Mouse (Mus musculus) liver, embryonic 13.5 days (tissue): ENCODE data around the gene Zfp207. TPM values are rescaled to one million over a fixed set of nuclear protein-coding genes. Genes with fewer than 3 reads are reported as not detected.

Experiments
- ATAC-seq: fragments of 200-750 bp; cut with Nextera tagmentation; 2 replicates; pipeline ENCODE4 v1.8.0; 2017; ENCODE audit warnings: low read depth, mild to moderate bottlenecking, moderate number of reproducible peaks, moderate library complexity
- DNase-seq: peaks from one replicate; pipeline ENCODE4 v3.0.0; 2022
- H3K27ac ChIP-seq: fragments of 300-500 bp; sonication (generic); 2 replicates; pipeline ENCODE4 v1.5.1; 2015; ENCODE audit warnings: moderate library complexity, mild to moderate bottlenecking, inconsistent platforms
- H3K27me3 ChIP-seq: fragments of 300-500 bp; sonication (generic); 2 replicates; pipeline ENCODE4 v1.6.1; 2015; ENCODE audit warnings: mild to moderate bottlenecking, inconsistent platforms
- H3K36me3 ChIP-seq: fragments of 300-500 bp; sonication (generic); 2 replicates; pipeline ENCODE4 v1.6.1; 2015; ENCODE audit warnings: mild to moderate bottlenecking, inconsistent platforms
- H3K4me1 ChIP-seq: fragments of 300-500 bp; sonication (generic); replicated peaks from 2 replicates; pipeline ENCODE4 v1.6.1; 2015; ENCODE audit warnings: inconsistent platforms
- H3K4me2 ChIP-seq: fragments of 300-500 bp; sonication (generic); 2 replicates; pipeline ENCODE4 v1.6.1; 2015; ENCODE audit warnings: inconsistent platforms, mild to moderate bottlenecking, moderate library complexity
- H3K4me3 ChIP-seq: fragments of 300-500 bp; sonication (generic); replicated peaks from 2 replicates; pipeline ENCODE4 v1.5.1; 2015; ENCODE audit warnings: mild to moderate bottlenecking, inconsistent platforms
- H3K9ac ChIP-seq: fragments of 300-500 bp; sonication (generic); 2 replicates; pipeline ENCODE4 v1.6.1; 2015; ENCODE audit warnings: mild to moderate bottlenecking, inconsistent platforms
- H3K9me3 ChIP-seq: fragments of 300-500 bp; sonication (generic); replicated peaks from 2 replicates; pipeline ENCODE4 v1.6.1; 2016; ENCODE audit warnings: inconsistent platforms
- WGBS: fragments of 180-500 bp; shearing (Covaris S2); methylation state at CpG from one replicate; pipeline ENCODE4 v1.1.7; 2015; ENCODE audit not compliant: insufficient replicate concordance; 5-methylcytosine and 5-hydroxymethylcytosine counted together
- polyA plus RNA-seq: library from polyadenylated mRNA; unstranded; fragments of >200 nt; fragmentation: Nextera tagmentation; extraction: Ambion mirVana; gene quantifications from 2 replicates; pipeline ENCODE4 v1.2.1, GENCODE M21; 2015

The Zfp207 gene
- polyA plus RNA-seq, 1 experiment from 2014 or later = 102 TPM

- no peak overlapping the region for H3K9ac ChIP-seq
- DNase-seq = no peak
- H3K27ac ChIP-seq = no peak overlapping the region
- H3K27me3 ChIP-seq = no peaks in the 10 kb centered on the region
- H3K4me2 ChIP-seq = peak overlapping the region; percentile 37
- H3K36me3 ChIP-seq = peaks cover 33% of the 10 kb centered on the region
- H3K4me1 ChIP-seq = peaks cover 17% of the 10 kb centered on the region
- H3K9me3 ChIP-seq = no peaks in the 10 kb centered on the region
- H3K4me3 ChIP-seq = 0 out of 2 replicates have a peak overlapping the region, but pooled peaks have one; percentile 17
- 81% methylated on average over 3 of the region's 3 CpGs for WGBS
- no peak for ATAC-seq
Measured at GRCm38 (mm10) chr11:80430366-80430910, 47.4 kb downstream of the Zfp207 start.

DNA sequence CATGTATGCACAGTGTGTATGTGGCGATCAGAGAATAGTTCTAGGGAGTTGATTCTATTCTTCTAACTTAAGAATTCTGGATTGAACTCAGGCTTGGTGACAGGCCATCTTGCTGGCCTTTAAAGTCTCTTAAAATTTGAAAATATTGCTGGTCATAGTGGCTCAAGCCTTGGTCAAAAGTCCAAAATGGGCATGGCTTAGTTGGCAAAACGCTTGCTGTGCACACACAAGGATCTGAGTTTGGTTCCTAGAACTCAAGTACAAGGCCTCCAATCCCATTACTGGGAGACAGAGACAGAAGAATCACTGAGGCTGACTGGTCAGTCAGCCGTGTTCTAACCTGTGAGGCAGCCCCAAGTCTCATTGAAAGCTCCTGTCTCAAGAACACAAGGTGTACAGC lies 63.8 kb downstream of the Zfp207 start:
- Histone ChIP-seq H3K9me3 (no peaks in the 10 kb centered on the region), H3K27me3 (no peaks in the 10 kb centered on the region), H3K4me1 (no peaks in the 10 kb centered on the region), H3K36me3 (peaks cover 83% of the 10 kb centered on the region), H3K4me3 (no peak overlapping the region), H3K27ac (no peak overlapping the region), H3K9ac (no peak overlapping the region), H3K4me2 (no peak overlapping the region)
- DNase-seq (no peak), ATAC-seq (no peak)
- 87% methylated on average over 3 of the region's 3 CpGs for WGBS

GRCm38 (mm10) chr11:80449859-80450258 lies 66.8 kb downstream of the Zfp207 start:
- Histone ChIP-seq H3K4me1 (no peaks in the 10 kb centered on the region; the same call in 1 of the 2 replicates), H3K9me3 (no peaks in the 10 kb centered on the region), H3K9ac (no peak overlapping the region), H3K4me3 (no peak overlapping the region), H3K4me2 (no peak overlapping the region), H3K27ac (no peak overlapping the region), H3K36me3 (peaks cover 86% of the 10 kb centered on the region), H3K27me3 (no peaks in the 10 kb centered on the region)
- ATAC-seq (no peak), DNase-seq (no peak)
- 85% methylated on average over 2 of the region's 2 CpGs for WGBS

- WGBS = 34% methylated on average over 3 of the region's 3 CpGs
- no peak for ATAC-seq
Measured at GRCm38 (mm10) chr11:80452242-80452641, 69.2 kb downstream of the Zfp207 start.

DNA sequence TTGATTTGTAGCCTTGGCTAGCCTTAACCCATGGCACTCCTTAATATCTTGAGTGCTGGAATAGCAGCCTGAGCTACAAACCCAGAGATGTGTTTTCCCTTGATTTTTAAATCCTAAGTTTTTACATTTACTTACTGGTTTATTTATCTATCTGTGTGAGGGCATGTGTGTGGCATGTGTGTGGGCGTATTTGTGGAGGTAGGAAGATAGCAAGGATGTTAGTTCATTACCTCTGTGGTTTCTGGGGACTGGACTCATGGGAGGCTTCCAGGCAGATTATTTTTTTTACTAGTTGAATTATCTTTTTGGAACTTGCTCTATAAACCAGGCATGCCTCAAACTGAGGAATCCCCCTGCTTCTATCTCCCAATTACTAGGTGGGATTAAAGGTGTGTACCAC lies 70.1 kb downstream of the Zfp207 start:
- no peak for ATAC-seq
- Histone ChIP-seq H3K4me1 (no peaks in the 10 kb centered on the region; the same call in 1 of the 2 replicates), H3K9me3 (no peaks in the 10 kb centered on the region), H3K36me3 (peaks cover 90% of the 10 kb centered on the region), H3K4me2 (no peak overlapping the region), H3K27ac (no peak overlapping the region), H3K4me3 (no peak overlapping the region), H3K9ac (no peak overlapping the region), H3K27me3 (no peaks in the 10 kb centered on the region)
- DNase-seq = no peak
- WGBS = 64% methylated on average over 1 of the region's 1 CpGs

More at GRCm38 (mm10) chr11:80452242-80452641, 69.2 kb downstream of the Zfp207 start:
- DNase-seq = no peak
- Histone ChIP-seq H3K4me2 (no peak overlapping the region), H3K9me3 (no peaks in the 10 kb centered on the region), H3K4me1 (no peaks in the 10 kb centered on the region; the same call in 1 of the 2 replicates), H3K27me3 (no peaks in the 10 kb centered on the region), H3K4me3 (no peak overlapping the region), H3K9ac (no peak overlapping the region), H3K27ac (no peak overlapping the region), H3K36me3 (peaks cover 89% of the 10 kb centered on the region)

Other genes with a start within 250 kb of the Zfp207 start
- 17.7 and 20.5 TPM in 2 replicates for gene Tefm, start 241.1 kb upstream of the Zfp207 start, polyA plus RNA-seq
- gene Adap2, start 229.2 kb upstream of the Zfp207 start, polyA plus RNA-seq = 3.7 and 4.0 TPM in 2 replicates
- gene Rnf135, start 199.4 kb upstream of the Zfp207 start, polyA plus RNA-seq = 4.3 and 5.3 TPM in 2 replicates
- gene Rhot1, start 174.3 kb upstream of the Zfp207 start, polyA plus RNA-seq = 23.9 and 29.9 TPM in 2 replicates
- gene Rhbdl3, start 82.4 kb upstream of the Zfp207 start, polyA plus RNA-seq = 0.08 and 0.12 TPM in 2 replicates
- 6.9 and 8.1 TPM in 2 replicates for gene 5730455P16Rik, start 5.2 kb upstream of the Zfp207 start, polyA plus RNA-seq
- 218 and 238 TPM in 2 replicates for gene Psmd11, start 45.3 kb downstream of the Zfp207 start, polyA plus RNA-seq
- gene Cdk5r1, start 93.7 kb downstream of the Zfp207 start, polyA plus RNA-seq = 0.41 TPM in 2 replicates